Mouse (Mus musculus): ENCODE results near the gene Ism2.
"Not testable (repeated sequence)": the region's sequence is repeated elsewhere in the genome, so short reads cannot be mapped to it uniquely, and the experiment has no call there.

Ism2 gene

DNA sequence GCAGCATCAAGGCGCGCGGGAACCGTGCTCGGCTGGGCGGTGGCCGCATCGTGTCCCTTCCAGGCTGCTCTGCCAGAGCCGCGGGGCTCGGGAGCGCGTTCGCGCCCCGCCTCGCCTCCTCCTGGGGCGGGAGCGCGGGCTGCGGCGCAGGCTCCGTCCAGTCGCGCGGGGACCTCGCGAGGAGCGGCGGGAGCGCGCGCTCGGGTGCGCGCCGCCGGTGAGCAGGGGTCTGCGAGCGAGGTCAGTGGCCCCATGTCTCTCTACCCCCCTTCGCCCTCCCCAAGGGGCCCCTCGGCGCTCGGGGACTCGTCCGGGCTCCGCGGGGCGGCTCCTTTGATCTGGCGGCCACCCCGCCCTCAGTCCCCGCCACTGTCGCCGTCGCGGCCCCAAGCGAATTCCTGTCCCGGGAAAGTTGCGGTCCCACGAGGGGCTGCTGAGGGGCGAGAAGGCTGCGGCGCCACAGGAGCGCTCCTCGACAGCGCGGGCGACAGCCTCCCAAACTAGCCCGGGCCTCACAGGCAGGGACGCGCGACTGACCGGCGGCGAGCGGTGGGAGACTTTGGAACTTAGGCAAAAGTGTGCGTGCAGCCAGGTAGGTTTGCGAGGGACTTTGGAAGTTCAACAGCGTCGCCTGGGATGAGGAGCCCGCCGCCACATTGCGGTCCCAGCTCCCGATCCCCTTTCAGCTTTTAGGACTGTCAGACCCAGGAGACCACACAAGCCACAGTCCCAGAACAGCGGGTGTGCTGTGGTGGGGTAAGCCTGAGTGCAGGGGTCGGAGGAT is at the start of gene Ism2:
Gene Ism2 (minus strand): TSS at position 49 of the 784 bp plus-strand sequence.
- DNase-seq (ENCODE audit: low read depth in 2 of 2, low spot score in 2 of 2), result peak in 1 of 2 experiments; percentile 1

DNA sequence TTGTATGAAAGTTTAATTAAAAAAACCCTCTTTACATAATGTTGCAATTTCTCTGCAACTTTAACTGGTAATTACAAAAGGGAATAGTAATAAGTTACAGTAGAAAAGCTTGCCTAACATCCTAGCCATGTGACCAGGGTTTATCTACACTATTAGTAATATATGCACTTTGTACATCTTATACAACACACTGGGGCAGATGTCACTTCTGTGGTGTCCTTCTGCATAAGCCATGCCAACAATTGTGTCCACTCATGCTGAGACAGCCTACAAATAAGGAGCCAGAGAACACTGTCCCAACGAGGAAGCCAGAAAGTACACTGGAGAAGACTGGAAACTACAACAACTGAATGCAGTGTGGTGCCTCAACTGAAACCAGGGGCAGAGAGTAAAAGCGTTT is 48.5 kb upstream of the Ism2 start:
- no peak for DNase-seq (ENCODE audit: low read depth in 2 of 2, low spot score in 2 of 2)

DNA sequence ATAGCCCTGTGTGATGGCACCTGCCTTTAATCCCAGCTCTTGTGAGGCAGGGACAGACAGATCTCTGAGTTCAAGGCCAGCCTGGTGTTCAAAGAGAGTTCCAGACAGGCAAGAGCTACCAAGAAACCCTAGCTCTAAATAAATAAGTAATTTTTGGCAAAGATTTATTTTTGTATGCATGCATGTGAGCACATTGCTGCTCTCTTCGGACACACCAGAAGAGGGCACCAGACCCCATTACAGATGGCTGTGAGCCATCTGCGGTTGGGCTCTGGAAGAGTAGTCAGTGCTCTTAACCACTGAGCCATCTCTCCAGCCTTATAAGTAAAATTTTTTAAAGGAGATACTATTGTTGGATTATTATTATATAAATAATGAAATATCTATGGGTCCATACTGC is 48.0 kb upstream of the Ism2 start:
- DNase-seq (ENCODE audit: low read depth in 2 of 2, low spot score in 2 of 2), result no peak

DNA sequence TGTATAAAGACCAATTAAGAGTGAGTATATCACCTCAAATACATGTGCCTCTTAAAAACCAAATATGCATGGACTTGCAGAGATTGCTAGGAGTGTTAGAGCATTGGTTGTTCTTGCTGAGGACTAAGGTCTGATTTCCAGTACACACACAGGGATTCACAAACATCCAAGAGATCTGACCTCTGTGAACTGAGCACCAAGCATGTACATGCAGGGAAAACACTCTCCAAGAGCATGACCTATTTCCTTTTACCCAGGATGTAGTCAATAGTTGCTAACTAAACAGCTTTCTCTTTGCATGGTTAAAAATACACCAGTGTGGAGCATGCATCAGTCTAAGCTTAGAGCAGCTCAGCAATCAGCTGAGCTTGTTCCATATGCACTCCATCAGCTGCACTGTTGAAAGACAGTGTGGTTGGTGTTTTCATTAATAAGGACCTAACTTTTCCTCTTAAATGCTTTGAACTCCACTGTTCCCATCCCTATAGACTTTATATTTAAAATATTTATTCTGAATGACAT is 43.6 kb upstream of the Ism2 start:
- no peak for DNase-seq (ENCODE audit: low read depth in 2 of 2, low spot score in 2 of 2)

DNA sequence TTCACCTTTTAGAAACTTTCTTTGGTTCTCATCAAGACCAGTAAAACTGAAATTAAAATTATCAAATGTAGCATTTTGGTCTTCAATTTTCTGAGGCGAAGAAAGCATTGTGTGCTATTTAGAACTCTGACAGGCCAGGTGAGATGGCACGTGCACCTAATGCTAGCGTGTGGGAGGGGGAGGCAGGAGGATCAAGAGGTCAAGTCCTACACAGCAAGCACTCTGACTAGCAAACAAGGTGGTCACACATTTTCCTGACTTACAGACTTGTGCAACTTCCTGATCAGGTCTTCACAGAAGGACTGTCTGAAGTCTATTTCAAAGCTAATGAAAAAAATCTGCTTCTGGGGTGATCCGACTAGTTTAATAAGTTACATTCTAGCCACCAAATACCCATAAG is 38.6 kb upstream of the Ism2 start:
- no peak for DNase-seq (ENCODE audit: low read depth in 2 of 2, low spot score in 2 of 2)

DNA sequence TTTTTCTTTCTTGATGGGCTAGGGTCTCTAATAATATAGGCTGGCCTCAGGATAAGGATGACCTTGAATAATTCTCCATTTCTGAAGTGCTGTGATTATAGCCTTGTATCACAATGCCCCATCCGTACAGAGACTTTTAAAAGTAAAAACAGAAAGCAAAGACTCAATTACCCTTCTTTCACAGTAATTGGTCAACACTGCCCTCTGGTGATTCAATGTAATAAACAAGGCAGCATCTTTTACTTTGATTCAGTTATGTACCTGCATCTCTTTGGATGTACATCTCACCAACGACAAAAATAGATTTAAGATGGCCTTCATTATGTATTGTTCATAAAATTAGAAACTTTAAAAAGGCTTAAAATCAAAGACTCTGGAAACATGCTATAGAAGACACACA is 35.4 kb upstream of the Ism2 start:
- peak in 1 of 2 experiments; percentile 4 for DNase-seq (ENCODE audit: low read depth in 2 of 2, low spot score in 2 of 2)

DNA sequence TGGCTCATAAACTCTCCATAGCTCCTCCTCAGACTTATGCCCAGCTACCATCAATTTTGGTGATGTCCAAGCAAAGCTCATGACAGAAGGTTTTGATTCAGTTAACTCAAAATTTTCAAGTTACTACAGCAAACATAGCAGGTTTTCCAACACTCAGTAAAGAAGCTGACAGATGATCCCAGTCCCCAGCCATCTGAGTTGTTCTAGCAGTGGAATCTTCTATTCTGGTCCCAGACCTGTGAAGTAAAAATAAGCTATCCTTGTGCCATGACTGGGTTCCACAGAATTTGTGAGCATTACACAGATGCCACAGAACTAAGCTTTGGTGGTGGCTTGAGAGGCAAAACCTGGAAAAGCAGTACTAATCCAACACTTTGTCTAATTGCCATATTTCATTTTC is 34.3 kb upstream of the Ism2 start:
- no peak for DNase-seq (ENCODE audit: low read depth in 2 of 2, low spot score in 2 of 2)

DNA sequence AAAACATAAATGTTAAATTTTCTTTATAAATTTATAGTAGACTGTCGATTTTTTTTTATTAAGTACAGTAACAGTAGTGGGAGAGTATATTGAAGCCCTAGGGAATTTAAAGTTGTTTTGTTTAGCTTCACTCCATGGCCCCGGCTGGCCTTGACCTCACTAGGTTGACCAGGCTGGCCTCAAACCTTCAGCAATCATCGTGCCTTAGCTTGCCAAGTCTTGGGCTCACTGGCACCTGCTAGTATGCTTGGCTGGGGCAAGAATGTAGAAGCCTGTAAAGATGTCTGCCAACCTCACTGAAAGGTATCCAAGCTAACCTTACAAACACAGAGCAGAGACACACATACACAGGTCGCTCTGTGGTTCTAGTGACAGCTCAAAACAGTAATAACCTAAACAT is 33.0 kb upstream of the Ism2 start:
- DNase-seq (ENCODE audit: low read depth in 2 of 2, low spot score in 2 of 2), result no peak

DNA sequence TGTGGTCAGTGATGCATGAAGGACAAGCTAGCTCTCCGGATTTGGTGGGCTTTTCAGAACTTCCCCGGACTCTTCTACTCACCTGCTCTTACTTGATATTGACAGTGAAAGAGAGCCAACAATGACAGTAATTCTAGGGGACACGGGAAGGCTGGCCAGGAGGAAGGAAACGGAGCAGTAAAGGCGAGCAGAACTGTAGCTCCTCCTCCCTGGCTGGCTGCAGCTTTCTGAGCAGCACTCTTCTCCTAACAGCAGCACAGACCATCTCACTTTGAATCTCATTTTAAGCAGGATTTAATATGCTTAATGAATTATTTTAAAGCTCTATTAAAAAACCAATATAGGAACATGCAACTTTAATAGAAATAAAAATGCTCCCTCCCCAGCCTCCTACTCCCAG is 32.4 kb upstream of the Ism2 start:
- DNase-seq (ENCODE audit: low read depth in 2 of 2, low spot score in 2 of 2), result no peak

DNA sequence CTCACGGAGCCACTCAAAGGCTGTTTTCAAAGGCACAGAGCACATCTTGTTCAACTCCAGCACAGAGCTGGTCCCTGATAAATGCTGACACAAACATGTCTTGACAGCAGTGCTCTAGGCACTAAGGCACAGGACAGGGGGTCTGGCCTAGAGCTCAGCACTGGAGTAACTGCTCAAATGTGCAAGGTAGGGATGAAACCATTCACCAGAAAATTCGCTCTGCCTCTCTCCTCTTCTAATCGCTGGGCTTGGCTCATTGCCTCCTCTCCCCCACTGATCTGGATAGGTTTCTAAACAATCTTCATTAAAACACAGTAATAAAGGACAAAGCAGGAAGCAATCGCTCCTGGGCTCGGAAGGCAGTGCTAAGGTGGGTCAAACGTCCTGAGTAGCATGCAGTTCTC is 31.6 kb upstream of the Ism2 start:
- no peak for DNase-seq (ENCODE audit: low read depth in 2 of 2, low spot score in 2 of 2)

DNA sequence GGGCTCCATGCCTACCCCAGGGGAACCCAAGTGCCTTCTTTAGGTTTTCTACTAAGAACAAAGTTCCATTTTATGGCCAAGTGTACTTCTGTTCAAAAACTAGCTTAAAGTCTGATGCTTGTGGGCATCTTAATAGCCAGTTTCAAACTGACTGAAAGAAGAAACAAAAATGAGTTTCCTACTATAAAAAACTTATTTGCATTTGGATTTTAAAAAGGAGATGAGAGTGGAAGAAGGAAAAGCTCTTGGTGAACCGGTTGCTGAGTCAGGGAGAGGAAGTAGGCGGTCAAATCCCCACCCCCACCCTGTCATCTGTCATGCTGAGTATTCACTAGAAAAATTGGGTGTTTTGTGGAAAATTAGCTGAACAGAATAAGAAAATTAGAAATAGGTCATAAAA is 30.7 kb upstream of the Ism2 start:
- DNase-seq (ENCODE audit: low read depth in 2 of 2, low spot score in 2 of 2), result no peak

DNA sequence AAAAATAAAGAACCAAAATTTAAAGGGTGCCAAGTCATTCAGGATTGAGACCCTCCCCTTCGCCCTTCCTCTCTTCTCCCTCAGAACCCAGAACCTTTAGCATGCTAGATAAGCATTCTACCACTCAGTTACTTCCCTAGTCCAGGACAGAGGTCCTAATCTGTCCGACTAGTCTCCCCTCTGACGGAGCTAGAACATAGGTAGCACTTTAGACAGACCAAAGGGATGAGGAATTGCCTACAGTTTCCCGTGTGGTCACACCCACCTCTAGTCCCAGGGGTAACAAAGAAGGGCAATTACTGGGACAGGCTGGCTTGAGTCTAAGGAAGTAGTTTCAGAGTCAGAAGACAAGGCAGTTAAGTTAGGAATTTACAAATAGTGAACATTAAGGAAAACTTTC is 28.5 kb upstream of the Ism2 start:
- DNase-seq (ENCODE audit: low read depth in 2 of 2, low spot score in 2 of 2), result no peak

DNA sequence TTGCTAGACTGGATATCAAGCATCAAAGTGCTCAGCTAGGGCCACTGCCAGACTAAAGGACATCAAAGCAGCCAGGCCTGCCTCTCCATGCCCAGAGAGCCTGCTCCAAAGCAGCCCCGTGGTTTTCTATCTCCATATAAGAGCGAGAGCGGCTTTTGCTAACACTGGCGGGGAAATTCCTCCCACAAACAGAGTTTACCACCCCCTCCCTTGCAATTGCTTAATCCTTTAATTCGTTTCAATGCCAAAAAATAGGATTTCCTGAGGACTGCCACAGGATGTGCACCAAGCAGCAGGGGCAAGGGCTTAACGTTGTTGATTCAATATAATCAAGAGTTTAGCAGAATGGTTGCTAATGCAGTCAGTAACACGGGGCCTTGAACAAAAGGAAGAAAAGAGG is 28.1 kb upstream of the Ism2 start:
- DNase-seq (ENCODE audit: low read depth in 2 of 2, low spot score in 2 of 2), result no peak

DNA sequence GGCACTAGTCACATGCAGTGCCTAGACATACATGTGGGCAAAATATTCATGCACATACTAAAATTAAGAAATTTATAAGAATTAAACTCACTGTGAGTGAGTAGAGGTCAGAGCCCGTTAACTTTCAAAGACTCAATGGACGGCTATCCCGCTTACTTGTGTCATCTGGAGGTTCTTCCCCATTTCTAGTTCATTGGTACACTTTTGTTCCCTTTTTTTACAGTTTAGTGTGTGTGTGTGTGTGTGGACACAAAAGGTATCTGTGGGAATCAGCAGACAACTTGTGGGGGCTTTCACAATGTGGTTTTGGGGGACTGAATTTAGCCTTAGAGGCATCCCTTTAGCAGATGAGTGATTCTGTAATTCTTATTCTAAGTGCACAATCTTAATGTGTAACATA is 25.9 kb upstream of the Ism2 start:
- no peak for DNase-seq (ENCODE audit: low read depth in 2 of 2, low spot score in 2 of 2)

DNA sequence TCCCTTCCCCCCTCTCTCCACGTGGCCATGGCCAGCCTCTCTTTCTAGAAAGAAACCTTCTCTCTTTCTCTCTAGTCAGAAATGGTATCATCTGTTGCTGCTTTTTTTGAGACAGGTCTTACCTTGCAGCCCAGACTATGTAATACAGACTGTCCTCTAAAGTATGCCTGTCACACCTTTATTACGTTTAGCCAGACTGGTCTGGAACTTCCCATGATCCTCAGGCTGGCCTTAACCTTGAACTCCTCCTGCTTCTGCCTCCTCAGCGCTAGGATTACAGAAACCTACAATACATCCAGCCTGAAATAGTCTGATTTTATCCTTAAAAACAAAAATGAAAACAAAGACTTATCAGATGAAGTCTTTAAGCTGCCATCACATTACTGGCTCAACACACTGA is 19.7 kb upstream of the Ism2 start:
- no peak for DNase-seq (ENCODE audit: low read depth in 2 of 2, low spot score in 2 of 2)

DNA sequence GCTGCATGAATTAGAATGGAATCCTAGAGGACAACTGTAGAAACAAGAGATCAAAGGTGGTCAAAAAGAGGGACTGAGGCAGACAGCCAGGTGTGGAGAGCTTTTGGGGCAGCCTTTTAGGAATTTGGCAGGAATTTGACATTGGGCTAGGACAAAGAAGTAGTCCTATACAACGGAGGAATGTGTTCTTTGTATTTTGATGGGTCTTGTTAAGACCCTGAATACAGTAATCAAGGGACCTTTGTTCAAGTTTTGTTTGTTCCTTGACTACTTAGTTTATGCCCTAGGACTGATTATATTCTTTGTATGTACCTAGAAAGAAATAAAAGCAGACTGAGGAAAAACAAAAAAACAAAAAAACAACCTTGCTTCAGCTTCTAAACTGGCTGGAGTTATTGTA is 18.4 kb upstream of the Ism2 start:
- no peak for DNase-seq (ENCODE audit: low read depth in 2 of 2, low spot score in 2 of 2)

DNA sequence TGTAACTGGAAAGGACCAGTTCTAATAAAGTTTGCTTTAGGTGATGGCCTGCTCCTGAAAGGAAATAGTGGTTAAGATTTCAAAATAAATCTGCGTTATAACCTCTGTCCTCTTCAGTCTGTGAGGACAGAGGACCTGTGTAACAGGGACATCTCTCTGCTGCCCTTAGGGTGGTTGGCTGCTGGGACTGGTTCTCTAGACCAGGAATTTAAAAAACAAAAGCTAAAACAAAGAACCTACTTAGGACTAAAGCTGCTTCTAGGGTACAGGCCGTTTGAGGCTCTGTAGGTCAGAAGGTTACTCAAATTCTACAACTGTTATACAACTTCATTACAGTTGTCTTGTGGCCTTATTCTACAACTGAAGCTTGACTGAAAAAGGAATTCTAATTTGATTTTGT is 13.6 kb upstream of the Ism2 start:
- DNase-seq (ENCODE audit: low read depth in 2 of 2, low spot score in 2 of 2), result no peak

DNA sequence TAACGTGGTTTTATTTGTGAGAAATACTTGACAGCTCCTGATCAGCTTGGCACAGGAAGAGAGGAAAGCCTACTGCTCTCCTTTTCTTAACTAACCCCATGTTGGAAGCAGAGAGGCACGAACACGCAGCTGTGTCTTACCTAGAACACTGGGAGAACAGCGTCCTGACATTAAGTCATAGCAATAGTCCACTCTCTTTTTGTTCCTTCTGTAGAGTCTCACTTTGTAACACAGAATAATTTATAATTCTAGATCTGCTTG is 7.0 kb upstream of the Ism2 start:
- not testable (repeated sequence) for DNase-seq (ENCODE audit: low read depth in 2 of 2, low spot score in 2 of 2)

DNA sequence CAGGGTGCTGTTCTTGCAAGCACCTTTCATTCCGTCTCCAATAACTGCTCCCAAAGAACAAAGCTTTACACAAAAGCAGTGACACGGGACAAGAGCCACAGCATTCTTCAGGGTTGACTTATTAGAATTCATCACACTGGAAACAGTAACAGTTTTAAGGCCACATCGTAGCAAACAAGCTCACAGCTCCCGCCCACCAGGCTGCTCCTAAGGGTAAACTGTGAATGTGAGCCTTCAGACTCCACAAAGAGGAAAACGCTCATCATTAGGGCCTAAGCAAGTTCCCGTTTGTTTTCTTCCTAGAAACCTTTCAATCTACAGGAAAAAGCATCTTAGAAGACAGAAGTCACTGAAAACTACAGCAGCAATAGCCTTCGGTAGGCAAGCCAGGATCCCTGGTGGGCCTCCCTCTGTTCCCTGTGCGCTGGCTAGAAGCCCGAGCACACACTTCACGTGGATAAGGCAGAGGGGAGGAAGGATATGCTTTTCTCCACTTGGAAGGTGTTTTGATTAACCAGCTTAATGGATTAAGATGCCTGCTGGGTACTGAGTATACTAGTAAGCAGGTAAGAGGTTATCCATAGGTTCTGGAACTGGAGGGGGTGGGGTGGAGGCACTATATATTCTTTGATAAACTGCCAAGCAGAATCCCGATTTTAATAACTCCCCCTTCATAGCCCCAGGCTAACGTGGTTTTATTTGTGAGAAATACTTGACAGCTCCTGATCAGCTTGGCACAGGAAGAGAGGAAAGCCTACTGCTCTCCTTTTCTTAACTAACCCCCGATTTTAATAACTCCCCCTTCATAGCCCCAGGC is 6.5 kb upstream of the Ism2 start:
- DNase-seq (ENCODE audit: low read depth in 2 of 2, low spot score in 2 of 2), result no peak

DNA sequence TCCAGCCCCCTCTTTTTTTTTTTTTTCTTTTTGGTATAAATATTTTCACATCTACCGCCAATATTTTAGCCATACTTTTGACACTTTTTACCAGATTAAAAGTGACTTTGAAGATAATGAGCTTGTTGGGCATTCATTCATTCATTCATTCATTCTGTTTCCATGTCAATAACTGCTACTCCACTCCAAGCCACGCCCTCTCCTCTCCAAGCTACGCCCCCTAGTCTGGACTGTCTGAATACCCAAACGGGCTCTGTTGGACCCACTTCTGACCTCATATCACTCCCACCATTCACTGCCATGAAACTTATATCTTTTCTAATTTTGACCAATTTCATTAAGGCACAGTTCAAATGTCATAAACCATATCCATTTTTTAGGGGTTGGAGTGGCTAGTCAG is 1.7 kb upstream of the Ism2 start:
- DNase-seq (ENCODE audit: low read depth in 2 of 2, low spot score in 2 of 2), result no peak

DNA sequence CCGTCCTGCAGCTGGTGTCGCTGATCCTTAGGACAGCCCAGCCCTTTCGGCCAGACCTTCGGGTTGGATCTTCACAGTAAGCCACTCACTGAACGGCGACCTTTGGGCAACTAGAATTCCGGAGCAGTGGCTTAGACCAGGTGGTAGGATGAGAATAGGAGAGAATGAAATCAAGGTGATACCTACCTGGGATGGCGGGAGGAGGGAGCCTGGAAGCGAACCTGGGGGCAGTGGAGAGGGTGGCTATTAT is 861 bp upstream of the Ism2 start:
- DNase-seq (ENCODE audit: low read depth in 2 of 2, low spot score in 2 of 2), result no peak

DNA sequence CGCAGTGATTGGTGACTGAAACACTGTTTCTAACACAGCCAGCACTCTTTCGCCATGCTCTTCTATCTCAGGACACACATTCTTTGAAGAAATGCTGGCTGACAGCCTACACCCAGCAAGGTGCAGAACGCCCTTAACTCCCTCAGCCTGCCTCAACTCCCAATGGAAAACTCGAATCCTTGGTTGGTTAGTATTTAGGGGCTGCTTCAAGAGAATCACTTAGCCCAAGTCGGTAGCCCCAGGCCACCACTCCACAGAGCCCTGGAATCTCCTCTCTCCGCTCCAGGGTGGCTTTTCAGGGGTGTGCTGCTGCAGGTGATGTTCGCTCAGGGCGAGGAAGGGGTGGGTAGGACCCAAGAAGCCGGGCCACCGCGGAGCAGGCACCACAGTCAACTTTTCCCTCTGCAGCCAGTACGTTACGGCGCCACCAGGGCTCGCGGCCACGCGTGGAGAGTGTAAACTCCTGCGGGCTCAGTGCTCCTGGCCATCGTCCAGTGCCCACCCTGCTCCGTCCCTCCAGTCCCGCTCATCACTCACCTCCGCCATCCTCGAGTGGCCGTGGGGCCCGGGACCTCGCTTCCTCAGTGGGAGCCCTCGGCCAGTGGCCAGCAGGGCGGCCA is 358 bp downstream of the Ism2 start:
- DNase-seq (ENCODE audit: low read depth in 2 of 2, low spot score in 2 of 2), result no peak

DNA sequence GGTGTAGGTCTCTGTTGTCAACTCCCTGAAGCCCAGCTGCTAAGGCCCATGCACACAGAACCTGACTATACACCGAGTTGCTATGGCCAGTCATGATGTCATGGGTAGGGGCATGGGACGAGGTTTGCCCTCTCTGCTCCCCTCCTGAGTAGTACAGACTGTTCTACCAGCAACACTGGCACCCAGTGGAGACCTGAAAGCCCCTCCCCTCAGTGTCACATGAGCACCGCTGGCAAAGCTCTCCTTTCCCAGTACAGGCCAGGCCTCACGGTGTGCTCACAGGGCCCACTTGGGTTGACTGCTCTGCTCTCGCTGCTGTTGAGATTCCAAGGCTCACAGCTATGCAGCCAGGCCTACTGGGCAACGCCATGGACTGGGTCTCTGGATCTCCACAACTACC is 5.6 kb downstream of the Ism2 start:
- DNase-seq (ENCODE audit: low read depth in 2 of 2, low spot score in 2 of 2), result no peak
